ENCODE assay signal across 19 mouse cellular contexts in the genomic region with DNA sequence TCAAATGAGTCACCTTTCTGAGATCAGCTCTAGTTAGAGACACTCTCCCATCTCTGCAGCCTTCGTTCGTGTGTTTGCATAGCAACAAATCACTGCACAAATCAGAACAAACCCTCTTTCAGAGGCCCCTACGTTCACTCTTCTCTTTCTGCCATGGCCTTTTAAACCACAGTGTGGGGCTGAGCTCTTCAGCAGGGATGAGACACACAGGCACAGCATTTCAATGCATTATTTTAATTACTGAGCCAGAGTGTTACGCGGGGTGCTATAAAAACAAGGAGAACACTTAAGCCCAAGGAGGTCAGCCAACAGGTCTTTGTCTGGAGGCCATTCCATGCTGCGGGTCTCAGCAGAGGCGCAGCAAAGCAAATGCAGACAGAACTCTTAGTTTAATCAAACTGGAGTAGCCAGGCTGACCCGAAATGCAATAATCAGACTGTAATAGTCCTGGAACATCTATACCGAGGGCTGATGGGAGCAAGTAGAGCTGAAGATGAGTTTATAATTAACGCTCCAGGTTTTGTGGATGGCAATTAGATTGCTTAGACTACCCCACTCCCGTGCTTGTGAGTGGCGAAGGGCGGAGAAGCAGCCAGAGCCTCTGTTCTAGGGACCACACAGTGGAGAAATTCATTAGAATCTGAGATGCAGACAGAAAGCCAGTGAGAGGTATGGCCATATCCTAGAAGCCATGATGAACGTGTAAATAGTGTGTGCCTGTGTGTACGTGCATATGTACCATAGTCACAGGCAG. TPM values are rescaled to one million over a fixed set of nuclear protein-coding genes. Genes with fewer than 3 reads are reported as not detected.
A peak's percentile ranks its signal among the peaks of the same experiment; 100 is the strongest.
DNase-seq lines count a peak whose midpoint lies in the region; ATAC-seq and TF ChIP-seq lines count a peak whose summit lies in the region.
"Had no signal": no experiment of that assay in that cellular context is flagged by ENCODE, and none has a peak within 500 bp of the region (broad histone marks: within the 10 kb centered on the region; RNA-seq: fewer than 3 reads in every experiment).

No protein-coding gene starts in this region.

- no peak for DNase-seq in cerebellum, adult 2 months
- no peak for DNase-seq in cerebellum, adult 18-20 months
- no peak for DNase-seq in kidney, postnatal 36 days
- peak; percentile 37 for DNase-seq in forebrain, postnatal 0 days
- peak; percentile 46 for DNase-seq in midbrain, postnatal 0 days (ENCODE audit: low spot score)
- DNase-seq in spleen, adult 18-20 months = no peak
- no peak for DNase-seq in thymus, postnatal 10 days (ENCODE audit: low spot score in 2 of 2)
- DNase-seq: adrenal gland, adult 8-10 months; cerebellum, postnatal 25 days; embryo, embryonic 11 days; kidney, adult 18-20 months; kidney, postnatal 25 days; left cerebral cortex, postnatal 4 days; liver; lung, postnatal 10 days; right cerebral cortex, adult 18-20 months had no signal

- TF ChIP-seq CTCF in cerebellum, adult 2 months (IDR thresholded peaks at IDR 0.05; ENCODE audit: borderline replicate concordance, insufficient read depth, low read depth, low read length) = no peak
- TF ChIP-seq CTCF in forebrain, postnatal 0 days (IDR thresholded peaks at IDR 0.05; ENCODE audit: low read depth) = no peak
- peak; percentile 13; the same call in 1 of the 2 replicates for TF ChIP-seq CTCF in midbrain, postnatal 0 days (IDR thresholded peaks at IDR 0.05)

- peak; percentile 52; the same call in 1 of the 2 replicates for ATAC-seq in kidney, embryonic 14.5 days (ENCODE audit: low FRiP score, low TSS enrichment)
- ATAC-seq in forebrain, postnatal 0 days = peak; percentile 79
- no peak for ATAC-seq in midbrain, postnatal 0 days (ENCODE audit: low FRiP score)

- H3K27me3 ChIP-seq in cerebellum, adult 2 months (ENCODE audit: control insufficient read depth, insufficient read depth, low read length) = no peaks in the 10 kb centered on the region
- H3K27me3 ChIP-seq in kidney, embryonic 14.5 days (ENCODE audit: control insufficient read depth, insufficient read depth, low read length) = no peaks in the 10 kb centered on the region
- no peaks in the 10 kb centered on the region for H3K27me3 ChIP-seq in forebrain, postnatal 0 days (ENCODE audit: insufficient read depth, low read length)
- no peaks in the 10 kb centered on the region for H3K27me3 ChIP-seq in midbrain, postnatal 0 days (ENCODE audit: insufficient read depth, low read length)

- H3K27ac ChIP-seq in cerebellum, adult 2 months (ENCODE audit: insufficient read depth, low read length) = peak overlapping the region; percentile 16; the same call in 1 of the 2 replicates
- no peak overlapping the region for H3K27ac ChIP-seq in kidney, embryonic 14.5 days (ENCODE audit: low read depth, low read length)
- no peak overlapping the region for H3K27ac ChIP-seq in forebrain, postnatal 0 days (ENCODE audit: low read depth, low read length)
- H3K27ac ChIP-seq in midbrain, postnatal 0 days (ENCODE audit: low read depth, low read length) = peak overlapping the region; percentile 26; the same call in 1 of the 2 replicates
- H3K27ac ChIP-seq: heart, embryonic 10.5 days had no signal

- no peaks in the 10 kb centered on the region for H3K9me3 ChIP-seq in kidney, embryonic 14.5 days (ENCODE audit: control insufficient read depth, low read length)
- no peaks in the 10 kb centered on the region for H3K9me3 ChIP-seq in forebrain, postnatal 0 days (ENCODE audit: low read length)
- H3K9me3 ChIP-seq in midbrain, postnatal 0 days (ENCODE audit: low read length) = no peaks in the 10 kb centered on the region
- H3K9me3 ChIP-seq: heart, embryonic 10.5 days had no signal

- no peaks in the 10 kb centered on the region for H3K36me3 ChIP-seq in kidney, embryonic 14.5 days (ENCODE audit: control insufficient read depth, insufficient read depth, low read length)
- H3K36me3 ChIP-seq in forebrain, postnatal 0 days (ENCODE audit: insufficient read depth) = no peaks in the 10 kb centered on the region
- H3K36me3 ChIP-seq in midbrain, postnatal 0 days (ENCODE audit: insufficient read depth, low read length) = no peaks in the 10 kb centered on the region
- H3K36me3 ChIP-seq: heart, embryonic 10.5 days had no signal

- 64% methylated on average over 15 of the region's 15 CpGs for WGBS in cerebellum, adult 2 months
- 53% methylated on average over 15 of the region's 15 CpGs for WGBS in kidney, embryonic 14.5 days
- 41% methylated on average over 15 of the region's 15 CpGs for WGBS in forebrain, postnatal 0 days
- WGBS in midbrain, postnatal 0 days = 62% methylated on average over 15 of the region's 15 CpGs

- peaks cover 12% of the 10 kb centered on the region; the same call in 1 of the 2 replicates for H3K4me1 ChIP-seq in cerebellum, adult 2 months (ENCODE audit: control insufficient read depth, insufficient read depth, low read length)
- H3K4me1 ChIP-seq in kidney, embryonic 14.5 days (ENCODE audit: control insufficient read depth, insufficient read depth, low read length) = no peaks in the 10 kb centered on the region
- H3K4me1 ChIP-seq in forebrain, postnatal 0 days (ENCODE audit: insufficient read depth) = 0 out of 2 replicates have a peak, but pooled peaks cover 4% of the 10 kb centered on the region
- no peaks in the 10 kb centered on the region for H3K4me1 ChIP-seq in midbrain, postnatal 0 days (ENCODE audit: insufficient read depth, low read length)
- H3K4me1 ChIP-seq: heart, embryonic 10.5 days had no signal

- H3K9ac ChIP-seq in kidney, embryonic 14.5 days (ENCODE audit: low read depth, low read length) = no peak overlapping the region
- no peak overlapping the region for H3K9ac ChIP-seq in forebrain, postnatal 0 days
- no peak overlapping the region for H3K9ac ChIP-seq in midbrain, postnatal 0 days (replicated peaks; ENCODE audit: low read length, poor library complexity, severe bottlenecking)

- no peak overlapping the region for H3K4me3 ChIP-seq in cerebellum, adult 2 months (replicated peaks; ENCODE audit: insufficient read depth, low read depth, low read length)
- H3K4me3 ChIP-seq in kidney, embryonic 14.5 days (ENCODE audit: low read length) = no peak overlapping the region
- no peak overlapping the region for H3K4me3 ChIP-seq in forebrain, postnatal 0 days (ENCODE audit: low read depth, low read length)
- H3K4me3 ChIP-seq in midbrain, postnatal 0 days (ENCODE audit: low read depth, low read length) = no peak overlapping the region
- H3K4me3 ChIP-seq: heart, embryonic 10.5 days had no signal

- H3K4me2 ChIP-seq in kidney, embryonic 14.5 days (replicated peaks; ENCODE audit: low read depth, low read length) = no peak overlapping the region
- no peak overlapping the region for H3K4me2 ChIP-seq in forebrain, postnatal 0 days (ENCODE audit: low read depth)
- no peak overlapping the region for H3K4me2 ChIP-seq in midbrain, postnatal 0 days (ENCODE audit: low read depth, low read length, poor library complexity, severe bottlenecking)

- no peak for TF ChIP-seq POLR2A in cerebellum, adult 2 months (IDR thresholded peaks at IDR 0.05; ENCODE audit: borderline replicate concordance, insufficient read depth, low read length)

RNA-seq across cellular contexts. Expression of a gene that starts 26.4 kb away (rescaled TPM):
- 29.7 and 30.0 TPM in 2 replicates for polyA plus RNA-seq in cerebellum, adult 2 months (2012; rRNA removed)
- 0.23 TPM in 1 of 2 replicates, not detected in the other for polyA plus RNA-seq in kidney, embryonic 14.5 days (2014; fragmentation: Nextera tagmentation; extraction: Ambion mirVana)
- 26.9 and 39.2 TPM in 2 replicates for total RNA-seq in forebrain, postnatal 0 days (2014; rRNA removed)
- 9.5 and 14.0 TPM in 2 replicates for polyA plus RNA-seq in forebrain, postnatal 0 days (2015; fragmentation: Nextera tagmentation; extraction: Ambion mirVana)
- 37.0 and 42.5 TPM in 2 replicates for total RNA-seq in midbrain, postnatal 0 days (2014; rRNA removed)
- 15.5 and 16.5 TPM in 2 replicates for polyA plus RNA-seq in midbrain, postnatal 0 days (2015; fragmentation: Nextera tagmentation; extraction: Ambion mirVana)
- total RNA-seq: adrenal gland, adult 8-10 months had no signal
- polyA plus RNA-seq: liver, embryonic 16.5 days had no signal

Comparison
In these comparisons a context has a peak if more than half of its experiments do, and no peak if none do; other contexts are left out.
1. DNase-seq: peak in forebrain, postnatal 0 days (single experiment) and midbrain, postnatal 0 days (single experiment); none in cerebellum, adult 2 months (0 of 2), cerebellum, adult 18-20 months (0 of 2), kidney, postnatal 36 days (0 of 2), spleen, adult 18-20 months (0 of 2) and thymus, postnatal 10 days (0 of 2).
2. H3K27ac ChIP-seq: peak in cerebellum, adult 2 months (single experiment) and midbrain, postnatal 0 days (single experiment); none in kidney, embryonic 14.5 days (single experiment) and forebrain, postnatal 0 days (single experiment).